Mouse (Mus musculus): ENCODE data around the gene Anapc16.

DNA sequence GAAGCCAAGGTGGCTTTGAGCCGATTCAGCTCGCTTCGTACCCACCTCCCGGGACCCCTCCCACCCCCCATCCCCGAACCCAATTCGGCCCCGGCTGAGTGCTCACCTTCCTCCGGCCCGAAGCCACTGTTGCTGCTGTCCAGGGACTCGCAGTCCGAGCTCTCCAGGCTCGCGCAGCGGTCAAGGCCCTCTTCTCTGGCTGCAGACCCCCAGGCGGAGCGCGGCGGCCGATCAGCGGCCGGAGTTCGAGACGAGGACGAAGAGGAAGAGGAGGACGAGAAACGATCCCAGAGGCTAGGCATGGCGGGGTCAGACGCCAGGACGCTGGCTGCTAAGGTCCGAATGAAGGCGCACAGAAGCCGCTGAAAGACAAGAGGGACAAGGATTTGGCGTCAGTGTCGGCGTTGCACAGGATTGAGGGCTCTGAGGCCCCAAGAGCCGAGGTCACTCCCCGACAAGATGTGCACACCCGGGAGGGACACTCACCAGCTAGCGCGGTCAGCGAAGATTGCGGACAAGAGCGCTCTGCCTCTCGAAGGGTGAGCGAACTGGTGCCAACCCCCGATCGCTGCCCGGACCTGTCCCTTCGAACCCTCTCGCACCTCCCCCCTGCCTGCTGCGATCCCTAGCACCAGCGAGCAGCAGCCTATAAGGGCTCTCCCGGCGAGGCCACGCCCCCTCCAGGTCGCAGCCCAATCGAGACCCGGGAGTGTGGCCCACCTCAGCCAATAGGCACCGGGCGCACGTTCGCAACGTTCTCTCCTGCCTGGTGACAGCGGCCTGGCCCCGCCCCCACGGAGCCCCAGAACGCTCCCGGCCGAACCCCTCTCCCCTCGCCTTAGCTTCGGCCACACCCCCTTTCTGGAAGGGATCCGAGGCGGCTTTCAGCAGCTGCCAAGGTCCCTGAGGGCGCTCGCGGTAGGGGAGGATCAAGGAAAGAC lies 51.5 kb downstream of the Anapc16 start, which contains the start of gene Ddit4:
- TF ChIP-seq CTCF (IDR thresholded peaks at IDR 0.05; ENCODE audit: control insufficient read depth, insufficient read depth, insufficient replicate concordance, low read depth, low read length) (no peak), POLR2A (IDR thresholded peaks at IDR 0.05; ENCODE audit: control insufficient read depth, low read depth, low read length) (peak; percentile 97)
